Mouse (Mus musculus) brain, embryonic 14.5 days (tissue): ENCODE results near the gene Hebp2.

Source experiments
- CTCF ChIP-seq: fragments of 200-500 bp; IDR thresholded peaks from 2 replicates; pipeline ENCODE4 v1.5.1; 2012; ENCODE audit warnings: inconsistent platforms, mild to moderate bottlenecking, moderate library complexity, borderline replicate concordance; ENCODE audit not compliant: insufficient read depth, insufficient read length; ENCODE audit errors: extremely low read depth
- POLR2A ChIP-seq: fragments of 200-500 bp; IDR thresholded peaks from 2 replicates; pipeline ENCODE4 v1.6.1; 2012; ENCODE audit warnings: mild to moderate bottlenecking, inconsistent platforms, borderline replicate concordance; ENCODE audit not compliant: poor library complexity, insufficient read depth, insufficient read length, severe bottlenecking; ENCODE audit errors: extremely low read depth

GRCm38 (mm10) chr10:18491952-18492351 lies 53.9 kb downstream of the Hebp2 start:
- TF ChIP-seq POLR2A, result no peak
- no peak for TF ChIP-seq CTCF
